Mouse (Mus musculus) lung, postnatal 0 days (tissue): ENCODE measurements around the gene Tpcn2.

Experiments
- CTCF ChIP-seq: IDR thresholded peaks from 2 replicates; pipeline ENCODE4 v1.5.1; 2016; ENCODE audit warnings: antibody characterized with exemption, mild to moderate bottlenecking
- EP300 ChIP-seq: IDR thresholded peaks from 2 replicates; pipeline ENCODE4 v1.6.1; 2016; ENCODE audit warnings: antibody characterized with exemption, mild to moderate bottlenecking, control low read depth

DNA sequence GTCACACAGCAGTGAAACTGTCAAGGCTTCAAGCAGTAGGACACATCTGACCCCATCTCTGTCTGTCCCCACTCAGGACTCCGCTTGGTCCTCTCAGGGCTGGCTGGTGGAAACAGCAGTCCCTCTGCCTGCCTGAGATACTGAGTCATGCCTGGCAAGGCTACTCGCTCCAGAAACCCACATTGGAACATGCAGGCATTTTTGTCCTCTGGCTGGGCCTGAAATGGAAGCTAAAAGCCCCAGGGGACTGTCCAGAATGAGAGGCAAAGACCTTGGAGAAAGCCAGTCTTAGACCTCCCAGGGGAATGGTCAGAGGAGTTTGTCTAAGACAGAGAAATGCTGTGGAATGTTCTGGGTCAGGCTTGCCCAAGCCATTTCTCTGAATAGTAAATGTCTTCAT lies 17.8 kb downstream of the Tpcn2 start:
- TF ChIP-seq CTCF: no peak
- TF ChIP-seq EP300: no peak
